Mouse (Mus musculus): ENCODE data around the gene Pon3. TPM values are rescaled to one million over a fixed set of nuclear protein-coding genes. Genes with fewer than 3 reads are reported as not detected.

Pon3 gene
- polyA plus RNA-seq, 1 experiment from 2014 or later = 35.5 TPM

GRCm38 (mm10) chr6:5199916-5200315 lies 56.2 kb downstream of the Pon3 start:
- no peaks in the 10 kb centered on the region for H3K4me1 ChIP-seq (replicated peaks)
- H3K27ac ChIP-seq (ENCODE audit: poor library complexity, severe bottlenecking) = no peak overlapping the region
- WGBS = 77% methylated on average over 3 of the region's 3 CpGs
- no peaks in the 10 kb centered on the region for H3K36me3 ChIP-seq
- no peak overlapping the region for H3K4me3 ChIP-seq
- H3K9me3 ChIP-seq (replicated peaks) = no peaks in the 10 kb centered on the region
- no peak overlapping the region for H3K4me2 ChIP-seq
- no peak overlapping the region for H3K9ac ChIP-seq
- ATAC-seq (ENCODE audit: insufficient number of reproducible peaks, low FRiP score) = no peak
- H3K27me3 ChIP-seq (replicated peaks) = peaks cover 3% of the 10 kb centered on the region; the same call in 1 of the 2 replicates

DNA sequence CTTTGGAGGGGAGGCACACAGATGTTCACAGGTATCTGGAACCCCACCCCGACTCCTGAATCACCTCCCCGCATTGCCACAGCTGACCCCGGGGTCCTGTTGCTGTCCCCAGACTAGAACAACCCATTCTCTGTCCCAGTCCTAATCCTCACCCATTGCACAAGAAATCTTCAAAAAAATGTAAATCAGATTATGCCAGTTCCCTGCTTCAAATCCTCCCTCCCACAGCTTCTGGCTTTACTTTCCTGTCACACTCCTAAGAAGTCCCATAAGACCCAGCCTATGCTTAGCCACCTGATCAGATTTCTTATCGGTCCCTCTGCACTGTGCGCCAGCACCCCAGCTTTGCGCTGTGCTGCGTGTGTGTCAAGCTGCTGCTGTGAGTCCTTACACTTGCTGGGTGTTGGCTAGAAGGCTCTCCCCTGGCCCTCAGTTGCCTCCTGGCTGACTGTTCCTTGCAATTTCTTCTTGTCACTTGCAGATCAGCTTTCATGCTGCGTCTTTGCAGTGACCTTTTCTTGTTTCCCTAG lies 56.6 kb downstream of the Pon3 start:
- no peak overlapping the region for H3K9ac ChIP-seq
- ATAC-seq (ENCODE audit: insufficient number of reproducible peaks, low FRiP score) = no peak
- no peaks in the 10 kb centered on the region for H3K36me3 ChIP-seq
- H3K27ac ChIP-seq (ENCODE audit: poor library complexity, severe bottlenecking) = no peak overlapping the region
- no peaks in the 10 kb centered on the region for H3K9me3 ChIP-seq (replicated peaks)
- H3K4me3 ChIP-seq = no peak overlapping the region
- H3K4me1 ChIP-seq (replicated peaks) = no peaks in the 10 kb centered on the region
- H3K27me3 ChIP-seq (replicated peaks) = peaks cover 3% of the 10 kb centered on the region; the same call in 1 of the 2 replicates
- H3K4me2 ChIP-seq = no peak overlapping the region
- WGBS = 84% methylated on average over 8 of the region's 8 CpGs

DNA sequence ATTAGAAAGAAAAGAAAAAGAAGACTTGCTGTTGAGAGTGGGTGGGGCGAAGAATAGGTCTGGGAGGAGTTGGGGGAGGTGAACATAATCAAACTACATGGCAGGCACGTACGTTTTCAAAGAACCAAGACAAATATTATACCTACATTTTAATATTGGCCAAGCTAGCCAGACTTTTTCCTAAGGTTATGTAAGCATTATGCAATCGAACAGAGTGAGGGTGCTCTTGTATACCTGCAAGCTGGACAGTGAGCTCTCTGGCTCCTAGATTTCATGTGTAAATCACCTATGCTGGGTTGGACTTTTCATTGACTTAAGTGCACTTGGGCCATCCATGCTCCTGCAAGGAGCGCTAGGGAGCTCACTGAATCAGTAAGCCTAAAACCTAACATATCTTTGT lies 57.5 kb downstream of the Pon3 start:
- no peaks in the 10 kb centered on the region for H3K36me3 ChIP-seq
- H3K4me2 ChIP-seq = no peak overlapping the region
- no peak overlapping the region for H3K9ac ChIP-seq
- 83% methylated on average over 5 of the region's 5 CpGs for WGBS
- peaks cover 3% of the 10 kb centered on the region; the same call in 1 of the 2 replicates for H3K27me3 ChIP-seq (replicated peaks)
- no peak overlapping the region for H3K4me3 ChIP-seq
- no peaks in the 10 kb centered on the region for H3K9me3 ChIP-seq (replicated peaks)
- no peak overlapping the region for H3K27ac ChIP-seq (ENCODE audit: poor library complexity, severe bottlenecking)
- no peak for ATAC-seq (ENCODE audit: insufficient number of reproducible peaks, low FRiP score)
- H3K4me1 ChIP-seq (replicated peaks) = 0 out of 2 replicates have a peak, but pooled peaks cover 5% of the 10 kb centered on the region

GRCm38 (mm10) chr6:5193693-5194092 lies 62.4 kb downstream of the Pon3 start, which contains the start of gene Pon1:
Gene Pon1 (minus strand): TSS chr6:5193946.
- Histone ChIP-seq H3K4me3 (no peak within 1 kb of the TSS), H3K27me3 (replicated peaks) (peaks cover 3% of the 10 kb centered on the region; the same call in 1 of the 2 replicates), H3K4me2 (no peak within 1 kb of the TSS), H3K4me1 (replicated peaks) (0 out of 2 replicates have a peak, but pooled peaks cover 6% of the 10 kb centered on the region), H3K9ac (no peak within 1 kb of the TSS), H3K9me3 (replicated peaks) (no peaks in the 10 kb centered on the region), H3K27ac (ENCODE audit: poor library complexity, severe bottlenecking) (no peak within 1 kb of the TSS), H3K36me3 (no peaks in the 10 kb centered on the region)
- 23% methylated on average over 5 of the region's 5 CpGs for WGBS
- ATAC-seq (ENCODE audit: insufficient number of reproducible peaks, low FRiP score) = no peak

DNA sequence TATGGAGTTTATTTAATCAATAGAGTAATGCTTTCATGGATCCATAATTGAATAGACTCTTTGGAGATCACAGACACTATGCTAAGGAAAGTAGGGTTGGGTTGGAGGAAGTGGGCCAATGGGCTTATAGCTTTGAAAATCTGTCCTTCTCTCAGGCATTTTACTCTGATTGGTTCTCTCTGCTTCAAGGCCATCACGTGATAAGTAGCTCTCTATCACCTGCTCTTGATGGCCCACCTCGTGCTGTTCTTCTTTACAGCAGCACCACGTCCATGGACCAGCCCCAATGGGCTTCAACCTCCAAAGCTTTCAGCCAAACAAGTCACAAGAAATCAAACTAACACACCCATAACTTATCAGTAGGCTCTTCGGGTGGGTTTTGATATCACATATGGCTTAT lies 65.3 kb downstream of the Pon3 start:
- Histone ChIP-seq H3K9ac (no peak overlapping the region), H3K4me1 (replicated peaks) (0 out of 2 replicates have a peak, but pooled peaks cover 6% of the 10 kb centered on the region), H3K4me2 (no peak overlapping the region), H3K9me3 (replicated peaks) (no peaks in the 10 kb centered on the region), H3K36me3 (no peaks in the 10 kb centered on the region), H3K27me3 (replicated peaks) (peaks cover 6% of the 10 kb centered on the region; the same call in 1 of the 2 replicates), H3K27ac (ENCODE audit: poor library complexity, severe bottlenecking) (no peak overlapping the region), H3K4me3 (no peak overlapping the region)
- WGBS = 67% methylated on average over 4 of the region's 4 CpGs
- no peak for ATAC-seq (ENCODE audit: insufficient number of reproducible peaks, low FRiP score)

DNA sequence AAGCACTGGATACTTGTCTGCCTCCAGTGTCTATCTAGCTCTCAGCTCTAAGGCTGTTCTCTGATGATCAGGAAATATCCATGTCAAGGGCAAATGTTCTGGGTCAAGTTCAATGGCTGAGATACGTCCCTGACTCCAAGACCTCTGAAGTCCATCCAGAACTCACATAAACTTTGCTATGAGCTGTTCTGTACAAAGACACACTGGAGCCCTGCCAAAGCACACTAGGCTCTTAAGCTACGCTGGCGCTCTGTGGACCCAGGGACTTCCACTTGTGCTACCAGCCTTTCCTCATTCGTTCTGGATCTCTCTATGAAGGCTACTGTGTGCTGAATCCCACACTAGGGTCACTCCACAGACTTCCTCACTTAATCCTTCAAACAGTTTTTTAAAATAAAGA lies 66.6 kb downstream of the Pon3 start:
- ATAC-seq (ENCODE audit: insufficient number of reproducible peaks, low FRiP score) = no peak
- Histone ChIP-seq H3K36me3 (no peaks in the 10 kb centered on the region), H3K9ac (no peak overlapping the region), H3K9me3 (replicated peaks) (no peaks in the 10 kb centered on the region), H3K4me3 (no peak overlapping the region), H3K4me2 (no peak overlapping the region), H3K27ac (ENCODE audit: poor library complexity, severe bottlenecking) (no peak overlapping the region), H3K27me3 (replicated peaks) (0 out of 2 replicates have a peak, but pooled peaks cover 3% of the 10 kb centered on the region), H3K4me1 (replicated peaks) (0 out of 2 replicates have a peak, but pooled peaks cover 6% of the 10 kb centered on the region)
- WGBS = 59% methylated on average over 4 of the region's 4 CpGs

GRCm38 (mm10) chr6:5188938-5189337 lies 67.1 kb downstream of the Pon3 start:
- H3K9me3 ChIP-seq (replicated peaks) = no peaks in the 10 kb centered on the region
- no peak for ATAC-seq (ENCODE audit: insufficient number of reproducible peaks, low FRiP score)
- H3K9ac ChIP-seq = no peak overlapping the region
- H3K27me3 ChIP-seq (replicated peaks) = 0 out of 2 replicates have a peak, but pooled peaks cover 3% of the 10 kb centered on the region
- no peak overlapping the region for H3K4me2 ChIP-seq
- no peaks in the 10 kb centered on the region for H3K36me3 ChIP-seq
- H3K4me3 ChIP-seq = no peak overlapping the region
- 0 out of 2 replicates have a peak, but pooled peaks cover 5% of the 10 kb centered on the region for H3K4me1 ChIP-seq (replicated peaks)
- WGBS = 76% methylated on average over 6 of the region's 6 CpGs
- H3K27ac ChIP-seq (ENCODE audit: poor library complexity, severe bottlenecking) = no peak overlapping the region

GRCm38 (mm10) chr6:5188036-5188435 lies 68.0 kb downstream of the Pon3 start:
- Histone ChIP-seq H3K4me2 (no peak overlapping the region), H3K4me3 (no peak overlapping the region), H3K9ac (no peak overlapping the region), H3K4me1 (replicated peaks) (no peaks in the 10 kb centered on the region), H3K27me3 (replicated peaks) (0 out of 2 replicates have a peak, but pooled peaks cover 3% of the 10 kb centered on the region), H3K36me3 (no peaks in the 10 kb centered on the region), H3K9me3 (replicated peaks) (no peaks in the 10 kb centered on the region), H3K27ac (ENCODE audit: poor library complexity, severe bottlenecking) (no peak overlapping the region)
- ATAC-seq (ENCODE audit: insufficient number of reproducible peaks, low FRiP score) = no peak
- 77% methylated on average over 5 of the region's 5 CpGs for WGBS

- 0 out of 2 replicates have a peak, but pooled peaks cover 3% of the 10 kb centered on the region for H3K27me3 ChIP-seq (replicated peaks)
- H3K36me3 ChIP-seq = no peaks in the 10 kb centered on the region
- 81% methylated on average over 6 of the region's 6 CpGs for WGBS
- H3K4me3 ChIP-seq = no peak overlapping the region
- no peak overlapping the region for H3K27ac ChIP-seq (ENCODE audit: poor library complexity, severe bottlenecking)
- no peak overlapping the region for H3K4me2 ChIP-seq
- no peak overlapping the region for H3K9ac ChIP-seq
- H3K4me1 ChIP-seq (replicated peaks) = no peaks in the 10 kb centered on the region
- ATAC-seq (ENCODE audit: insufficient number of reproducible peaks, low FRiP score) = no peak
- H3K9me3 ChIP-seq (replicated peaks) = no peaks in the 10 kb centered on the region
These were observed 68.5 kb downstream of the Pon3 start for GRCm38 (mm10) chr6:5187586-5187985.

GRCm38 (mm10) chr6:5186229-5186950 lies 69.7 kb downstream of the Pon3 start:
- ATAC-seq (ENCODE audit: insufficient number of reproducible peaks, low FRiP score) = no peak
- H3K36me3 ChIP-seq = no peaks in the 10 kb centered on the region
- 0 out of 2 replicates have a peak, but pooled peaks cover 3% of the 10 kb centered on the region for H3K27me3 ChIP-seq (replicated peaks)
- no peaks in the 10 kb centered on the region for H3K9me3 ChIP-seq (replicated peaks)
- WGBS = 70% methylated on average over 7 of the region's 7 CpGs
- no peak overlapping the region for H3K27ac ChIP-seq (ENCODE audit: poor library complexity, severe bottlenecking)
- no peak overlapping the region for H3K4me3 ChIP-seq
- no peak overlapping the region for H3K4me2 ChIP-seq
- no peaks in the 10 kb centered on the region for H3K4me1 ChIP-seq (replicated peaks)
- no peak overlapping the region for H3K9ac ChIP-seq

- no peaks in the 10 kb centered on the region for H3K27me3 ChIP-seq (replicated peaks)
- no peak overlapping the region for H3K27ac ChIP-seq (ENCODE audit: poor library complexity, severe bottlenecking)
- 69% methylated on average over 5 of the region's 5 CpGs for whole genome bisulfite sequencing
- H3K9ac ChIP-seq = no peak overlapping the region
- 0 out of 2 replicates have a peak, but pooled peaks cover 2% of the 10 kb centered on the region for H3K4me1 ChIP-seq (replicated peaks)
- no peak overlapping the region for H3K4me2 ChIP-seq
- H3K4me3 ChIP-seq = no peak overlapping the region
- ATAC-seq (ENCODE audit: insufficient number of reproducible peaks, low FRiP score) = no peak
- no peaks in the 10 kb centered on the region for H3K9me3 ChIP-seq (replicated peaks)
- no peaks in the 10 kb centered on the region for H3K36me3 ChIP-seq
These were observed 75.4 kb downstream of the Pon3 start for GRCm38 (mm10) chr6:5180645-5181044.

Data from heart, embryonic 12.5 days (tissue).